18 mouse cellular contexts compared by ENCODE assay signal in the genomic region with DNA sequence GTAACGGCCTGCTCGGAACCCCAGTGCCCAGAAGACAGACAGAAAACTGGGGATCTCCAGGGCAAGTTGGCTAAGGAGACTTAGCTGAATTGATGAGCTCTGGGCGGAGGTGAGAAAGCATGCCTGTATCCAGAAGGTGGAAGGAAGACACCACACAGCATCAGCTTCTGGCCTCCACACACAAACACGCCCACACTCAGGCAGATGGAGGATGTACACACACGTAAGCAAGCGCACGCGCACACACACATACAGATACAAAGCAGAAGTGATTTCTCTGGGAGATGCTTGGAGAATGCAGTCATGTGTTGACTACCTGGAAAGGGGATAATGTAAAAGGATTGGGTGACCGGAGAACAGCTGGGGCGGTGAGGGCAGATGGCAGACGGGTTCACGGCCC.
DNase-seq lines count a peak whose midpoint lies in the region; TF ChIP-seq lines count a peak whose summit lies in the region.
"Had no signal": no experiment of that assay in that cellular context is flagged by ENCODE, and none has a peak within 500 bp of the region (broad histone marks: within the 10 kb centered on the region; RNA-seq: fewer than 3 reads in every experiment).

No protein-coding gene starts in this region.

- no peaks in the 10 kb centered on the region for H3K27me3 ChIP-seq in testis, adult 2 months (ENCODE audit: control insufficient read depth, insufficient read depth, low read length)
- H3K27me3 ChIP-seq: forebrain, embryonic 12.5 days; heart, embryonic 15.5 days; Patski had no signal

- DNase-seq in frontal cortex, adult 2 months (ENCODE audit: extremely low spot score in 1 of 2, low spot score in 1 of 2), result peak; percentile 29 to 63
- DNase-seq in frontal cortex, postnatal 10 days (ENCODE audit: low spot score in 2 of 2), result no peak
- no peak for DNase-seq in testis, postnatal 14 days (ENCODE audit: low spot score)
- peak; percentile 16 to 20 for DNase-seq in layer of hippocampus, postnatal 36 days
- no peak for DNase-seq in c-Kit-positive CD71-positive TER-119-positive erythroid progenitor cells, embryonic 14.5 days (ENCODE audit: low spot score)
- DNase-seq in embryo, embryonic 9.5 days (ENCODE audit: extremely low spot score), result no peak
- no peak for DNase-seq in thymus, postnatal 0 days (ENCODE audit: low spot score)
- DNase-seq: embryo, embryonic 11 days; gastrocnemius, adult 2 months; kidney, adult 9 months; midbrain, embryonic 14.5 days had no signal

- no peaks in the 10 kb centered on the region for H3K36me3 ChIP-seq in testis, adult 2 months (ENCODE audit: control insufficient read depth, insufficient read depth, low read length)
- H3K36me3 ChIP-seq: forebrain, embryonic 12.5 days; heart, embryonic 15.5 days; liver, embryonic 15.5 days had no signal

- peak overlapping the region; percentile 80 for H3K4me3 ChIP-seq in testis, adult 2 months (ENCODE audit: control insufficient read depth, low read depth, low read length)
- H3K4me3 ChIP-seq: forebrain, embryonic 12.5 days; gastrocnemius, adult 2 months; heart, embryonic 15.5 days; liver, embryonic 15.5 days had no signal

- H3K4me1 ChIP-seq in testis, adult 2 months (ENCODE audit: control insufficient read depth, insufficient read depth, low read length), result peaks cover 9% of the 10 kb centered on the region
- H3K4me1 ChIP-seq: forebrain, embryonic 12.5 days; heart, embryonic 15.5 days; liver, embryonic 15.5 days had no signal

- no peak for TF ChIP-seq POLR2A in testis, adult 2 months (IDR thresholded peaks at IDR 0.05; ENCODE audit: control insufficient read depth, low read depth, low read length)

- TF ChIP-seq CTCF in testis, adult 2 months (IDR thresholded peaks at IDR 0.05; ENCODE audit: control insufficient read depth, insufficient read depth, insufficient replicate concordance, low read depth, low read length), result no peak

- H3K27ac ChIP-seq in testis, adult 2 months (ENCODE audit: control insufficient read depth, insufficient read depth, low read depth, low read length), result peak overlapping the region; percentile 37
- H3K27ac ChIP-seq: forebrain, embryonic 12.5 days; gastrocnemius, adult 2 months; heart, embryonic 15.5 days; hindbrain, postnatal 0 days; liver, embryonic 15.5 days; stomach, postnatal 0 days had no signal

Comparison
In these comparisons a context has a peak if more than half of its experiments do, and no peak if none do; other contexts are left out.
1. DNase-seq: peak in frontal cortex, adult 2 months (2 of 2) and layer of hippocampus, postnatal 36 days (2 of 2); none in frontal cortex, postnatal 10 days (0 of 2), testis, postnatal 14 days (single experiment), c-Kit-positive CD71-positive TER-119-positive erythroid progenitor cells, embryonic 14.5 days (single experiment), embryo, embryonic 9.5 days (single experiment) and thymus, postnatal 0 days (single experiment).